In genomic region chr6:114930646-114931045, GRCm38 (mm10) we compare ENCODE assay signal across 10 mouse cellular contexts. TPM values are rescaled to one million over a fixed set of nuclear protein-coding genes. Genes with fewer than 3 reads are reported as not detected.
DNase-seq lines count a peak whose midpoint lies in the region; ATAC-seq and TF ChIP-seq lines count a peak whose summit lies in the region.
"Had no signal": no experiment of that assay in that cellular context is flagged by ENCODE, and none has a peak within 500 bp of the region (broad histone marks: within the 10 kb centered on the region; RNA-seq: fewer than 3 reads in every experiment).

No protein-coding gene starts in this region.

- peak; percentile 85 for DNase-seq in heart, adult 11 months
- DNase-seq in heart, postnatal 25 days (ENCODE audit: low spot score), result no peak
- no peak for DNase-seq in midbrain, embryonic 10.5 days (ENCODE audit: low spot score)
- DNase-seq in intestine, embryonic 14.5 days (ENCODE audit: low spot score), result no peak
- no peak for DNase-seq in lung, adult 18-20 months
- DNase-seq in retina, embryonic 14.5 days (ENCODE audit: low spot score), result no peak
- DNase-seq: heart, postnatal 36 days had no signal

- no peaks in the 10 kb centered on the region for H3K36me3 ChIP-seq in midbrain, embryonic 16.5 days (ENCODE audit: control insufficient read depth, insufficient read depth, low read length)
- H3K36me3 ChIP-seq in midbrain, embryonic 10.5 days, result no peaks in the 10 kb centered on the region
- no peaks in the 10 kb centered on the region for H3K36me3 ChIP-seq in intestine, embryonic 14.5 days (ENCODE audit: control insufficient read depth, insufficient read depth, low read length)
- no peaks in the 10 kb centered on the region for H3K36me3 ChIP-seq in myocyte (ENCODE audit: control insufficient read depth, insufficient read depth)
- H3K36me3 ChIP-seq: lung, embryonic 15.5 days had no signal

- no peak overlapping the region for H3K27ac ChIP-seq in midbrain, embryonic 16.5 days (ENCODE audit: low read length)
- no peak overlapping the region for H3K27ac ChIP-seq in midbrain, embryonic 10.5 days (replicated peaks)
- peak overlapping the region; percentile 44; the same call in 1 of the 2 replicates for H3K27ac ChIP-seq in intestine, embryonic 14.5 days (ENCODE audit: low read depth)

- intact Hi-C loops in heart, postnatal 25 days (cut with DNase I), result no loop called here

- H3ac ChIP-seq in myocyte (ENCODE audit: control insufficient read depth, insufficient read length), result no peak overlapping the region

- no peak for ATAC-seq in midbrain, embryonic 16.5 days
- no peak for ATAC-seq in intestine, embryonic 14.5 days (replicated peaks; ENCODE audit: low FRiP score, low TSS enrichment, low read depth)

- H3K4me1 ChIP-seq in midbrain, embryonic 16.5 days (ENCODE audit: control insufficient read depth, insufficient read depth, low read length), result peaks cover 2% of the 10 kb centered on the region; the same call in 1 of the 2 replicates
- peaks cover 6% of the 10 kb centered on the region; the same call in 1 of the 2 replicates for H3K4me1 ChIP-seq in midbrain, embryonic 10.5 days
- peaks cover 10% of the 10 kb centered on the region for H3K4me1 ChIP-seq in intestine, embryonic 14.5 days (replicated peaks; ENCODE audit: control insufficient read depth, insufficient read depth, low read length)

- 86% methylated on average over 8 of the region's 8 CpGs for WGBS in midbrain, embryonic 16.5 days
- 91% methylated on average over 8 of the region's 8 CpGs for WGBS in midbrain, embryonic 10.5 days
- 83% methylated on average over 8 of the region's 8 CpGs for WGBS in intestine, embryonic 14.5 days

- TF ChIP-seq POLR2A in myocyte (IDR thresholded peaks at IDR 0.05; ENCODE audit: insufficient read length, low read depth), result no peak

- no peaks in the 10 kb centered on the region; the same call in 1 of the 2 replicates for H3K9me3 ChIP-seq in midbrain, embryonic 16.5 days (replicated peaks; ENCODE audit: control insufficient read depth, low read length, poor library complexity, severe bottlenecking)
- H3K9me3 ChIP-seq in midbrain, embryonic 10.5 days (replicated peaks), result peaks cover 7% of the 10 kb centered on the region; the same call in 1 of the 2 replicates
- H3K9me3 ChIP-seq in intestine, embryonic 14.5 days (ENCODE audit: control insufficient read depth, low read length), result no peaks in the 10 kb centered on the region

- no peak overlapping the region for H3K4me3 ChIP-seq in midbrain, embryonic 16.5 days (ENCODE audit: low read depth, low read length)
- H3K4me3 ChIP-seq in midbrain, embryonic 10.5 days, result no peak overlapping the region
- H3K4me3 ChIP-seq in intestine, embryonic 14.5 days (ENCODE audit: low read depth, low read length), result no peak overlapping the region
- H3K4me3 ChIP-seq in myocyte, result no peak overlapping the region

- no peaks in the 10 kb centered on the region for H3K27me3 ChIP-seq in midbrain, embryonic 16.5 days (ENCODE audit: control insufficient read depth, insufficient read depth, low read depth, low read length)
- H3K27me3 ChIP-seq in midbrain, embryonic 10.5 days (ENCODE audit: low read depth, poor library complexity, severe bottlenecking), result no peaks in the 10 kb centered on the region
- no peaks in the 10 kb centered on the region for H3K27me3 ChIP-seq in intestine, embryonic 14.5 days (replicated peaks; ENCODE audit: control insufficient read depth, insufficient read depth, low read length)
- H3K27me3 ChIP-seq in myocyte (ENCODE audit: control insufficient read depth, insufficient read depth, insufficient read length), result no peaks in the 10 kb centered on the region
- H3K27me3 ChIP-seq: lung, embryonic 15.5 days had no signal

- peak overlapping the region; percentile 6; the same call in 1 of the 2 replicates for H3K9ac ChIP-seq in midbrain, embryonic 16.5 days (ENCODE audit: low read depth, low read length)
- no peak overlapping the region for H3K9ac ChIP-seq in intestine, embryonic 14.5 days (ENCODE audit: low read length)
- H3K9ac ChIP-seq: lung, embryonic 15.5 days had no signal

- H3K79me2 ChIP-seq in myocyte (ENCODE audit: control insufficient read depth, insufficient read depth), result no peaks in the 10 kb centered on the region

- no peak overlapping the region for H3K4me2 ChIP-seq in midbrain, embryonic 16.5 days (ENCODE audit: low read length)
- no peak overlapping the region for H3K4me2 ChIP-seq in intestine, embryonic 14.5 days (ENCODE audit: low read length)
- H3K4me2 ChIP-seq in myocyte (ENCODE audit: low read depth), result peak overlapping the region; percentile 53

TF ChIP-seq in myocyte, 11 proteins besides CTCF, POLR2A, EP300 and RAD21:
- no peak for TF ChIP-seq REST (IDR thresholded peaks at IDR 0.05; ENCODE audit: insufficient read depth, insufficient read length)
- TF ChIP-seq MYOG (IDR thresholded peaks at IDR 0.05; ENCODE audit: control insufficient read depth in 1 of 3, insufficient read depth in 1 of 3, insufficient read length in 2 of 3, low read depth in 2 of 3), result no peak
- no peak for TF ChIP-seq TCF12 (IDR thresholded peaks at IDR 0.05; ENCODE audit: insufficient read depth, poor library complexity, severe bottlenecking)
- TF ChIP-seq MYOD1 (IDR thresholded peaks at IDR 0.05; ENCODE audit: control insufficient read depth in 1 of 3, insufficient read length in 2 of 3, low read depth in 2 of 3), result no peak
- TF ChIP-seq CEBPB (IDR thresholded peaks at IDR 0.05; ENCODE audit: insufficient read depth, poor library complexity, severe bottlenecking), result no peak
- TF ChIP-seq USF1 (IDR thresholded peaks at IDR 0.05; ENCODE audit: low read depth), result no peak
- no peak for TF ChIP-seq E2F4 (IDR thresholded peaks at IDR 0.05; ENCODE audit: insufficient read depth)
- no peak for TF ChIP-seq MAX (IDR thresholded peaks at IDR 0.05; ENCODE audit: low read depth)
- TF ChIP-seq TCF3 (IDR thresholded peaks at IDR 0.05; ENCODE audit: insufficient read length, low read depth), result no peak
- TF ChIP-seq POLR2AphosphoS2 (IDR thresholded peaks at IDR 0.05; ENCODE audit: insufficient read length, low read depth), result no peak
- TF ChIP-seq SRF (IDR thresholded peaks at IDR 0.05; ENCODE audit: control insufficient read depth, insufficient read length, low read depth), result no peak

RNA-seq across cellular contexts. Expression of gene Vgll4, which starts 39.1 kb away (rescaled TPM):
- total RNA-seq in heart, postnatal 25 days (2021), result 10 to 100 TPM; 24.3 to 24.9 TPM
- 49.2 and 51.0 TPM in 2 replicates for polyA plus RNA-seq in midbrain, embryonic 16.5 days (2015; fragmentation: Nextera tagmentation; extraction: Ambion mirVana)
- polyA plus RNA-seq in midbrain, embryonic 10.5 days (2016; fragmentation: Nextera tagmentation; extraction: Ambion mirVana), result 70.9 and 79.7 TPM in 2 replicates
- 72.0 and 82.9 TPM in 2 replicates for polyA plus RNA-seq in intestine, embryonic 14.5 days (2014; fragmentation: Nextera tagmentation; extraction: Ambion mirVana)
- polyA plus RNA-seq in myocyte (2012; fragmentation: generic; extraction: Trizol), result 21.1 TPM
